Mouse (Mus musculus) forebrain, embryonic 16.5 days (tissue): ENCODE measurements around the gene Donson. TPM values are rescaled to one million over a fixed set of nuclear protein-coding genes. Genes with fewer than 3 reads are reported as not detected.
A peak's percentile ranks its signal among the peaks of the same experiment; 100 is the strongest.

ENCODE experiments used
- ATAC-seq: fragments of 200-750 bp; cut with Nextera tagmentation; 2 replicates; pipeline ENCODE4 v1.8.0; 2017; ENCODE audit warnings: mild to moderate bottlenecking, moderate library complexity
- H3K27ac ChIP-seq: fragments of 300-500 bp; sonication (generic); 2 replicates; pipeline ENCODE4 v1.5.1; 2014; ENCODE audit warnings: low read length, control low read depth
- H3K27me3 ChIP-seq: fragments of 300-500 bp; sonication (generic); replicated peaks from 2 replicates; pipeline ENCODE4 v1.6.1; 2014; ENCODE audit warnings: low read length; ENCODE audit not compliant: control insufficient read depth, insufficient read depth
- H3K36me3 ChIP-seq: fragments of 300-500 bp; sonication (generic); 2 replicates; pipeline ENCODE4 v1.6.1; 2014; ENCODE audit not compliant: control insufficient read depth, insufficient read depth
- H3K4me1 ChIP-seq: fragments of 300-500 bp; sonication (generic); replicated peaks from 2 replicates; pipeline ENCODE4 v1.6.1; 2014; ENCODE audit warnings: low read length; ENCODE audit not compliant: control insufficient read depth, insufficient read depth
- H3K4me2 ChIP-seq: fragments of 300-500 bp; sonication (generic); 2 replicates; pipeline ENCODE4 v1.6.1; 2014; ENCODE audit warnings: mild to moderate bottlenecking, low read length, control low read depth
- H3K4me3 ChIP-seq: fragments of 300-500 bp; sonication (generic); replicated peaks from 2 replicates; pipeline ENCODE4 v1.5.1; 2014; ENCODE audit warnings: mild to moderate bottlenecking, low read length, control low read depth
- H3K9ac ChIP-seq: fragments of 300-500 bp; sonication (generic); replicated peaks from 2 replicates; pipeline ENCODE4 v1.6.1; 2014; ENCODE audit warnings: low read depth, low read length, control low read depth
- H3K9me3 ChIP-seq: fragments of 300-500 bp; sonication (generic); 2 replicates; pipeline ENCODE4 v1.6.1; 2016; ENCODE audit warnings: low read length; ENCODE audit not compliant: control insufficient read depth
- WGBS: fragments of 180-500 bp; shearing (Covaris S2); extraction: QIAGEN DNeasy Blood & Tissue Kit; methylation state at CpG from one replicate; pipeline ENCODE4 v1.1.7; 2014; 5-methylcytosine and 5-hydroxymethylcytosine counted together
- polyA plus RNA-seq: library from polyadenylated mRNA; unstranded; fragments of >200 nt; fragmentation: Nextera tagmentation; extraction: Ambion mirVana; gene quantifications from 2 replicates; pipeline ENCODE4 v1.2.1, GENCODE M21; 2015

Donson gene
- polyA plus RNA-seq, 1 experiment from 2014 or later = 19.8 TPM

DNA sequence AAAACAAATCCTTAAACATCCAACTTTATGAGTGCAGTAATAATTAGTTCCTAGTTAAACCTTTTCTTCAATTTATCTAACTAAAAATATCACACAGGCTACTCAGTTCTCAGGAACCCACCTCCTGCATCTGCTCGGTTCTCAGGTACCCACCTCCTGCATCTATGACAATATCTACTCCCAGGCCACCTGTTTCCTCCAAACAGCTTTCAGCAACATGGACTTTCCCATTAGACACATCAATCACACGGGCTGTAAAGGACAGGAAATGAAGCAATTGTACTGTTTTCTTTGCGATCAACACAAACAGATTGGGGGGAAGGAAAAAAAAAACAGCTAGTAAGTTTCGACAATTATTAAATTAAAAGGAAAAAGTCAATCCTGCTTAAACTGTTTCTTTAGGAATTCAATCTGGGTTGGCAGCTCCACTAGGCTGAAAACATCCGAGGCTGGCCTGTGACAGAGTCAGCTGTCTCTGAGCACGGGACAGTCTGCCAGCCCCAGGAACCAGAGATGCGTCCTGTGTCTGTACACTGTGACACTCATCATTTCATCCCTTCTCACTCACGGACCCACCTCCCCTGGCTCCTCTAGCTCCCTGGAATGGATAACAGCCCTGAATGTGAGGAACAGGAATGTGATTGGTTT lies 6.7 kb upstream of the Donson start:
- ATAC-seq = no peak
- peaks cover 14% of the 10 kb centered on the region for H3K36me3 ChIP-seq

DNA sequence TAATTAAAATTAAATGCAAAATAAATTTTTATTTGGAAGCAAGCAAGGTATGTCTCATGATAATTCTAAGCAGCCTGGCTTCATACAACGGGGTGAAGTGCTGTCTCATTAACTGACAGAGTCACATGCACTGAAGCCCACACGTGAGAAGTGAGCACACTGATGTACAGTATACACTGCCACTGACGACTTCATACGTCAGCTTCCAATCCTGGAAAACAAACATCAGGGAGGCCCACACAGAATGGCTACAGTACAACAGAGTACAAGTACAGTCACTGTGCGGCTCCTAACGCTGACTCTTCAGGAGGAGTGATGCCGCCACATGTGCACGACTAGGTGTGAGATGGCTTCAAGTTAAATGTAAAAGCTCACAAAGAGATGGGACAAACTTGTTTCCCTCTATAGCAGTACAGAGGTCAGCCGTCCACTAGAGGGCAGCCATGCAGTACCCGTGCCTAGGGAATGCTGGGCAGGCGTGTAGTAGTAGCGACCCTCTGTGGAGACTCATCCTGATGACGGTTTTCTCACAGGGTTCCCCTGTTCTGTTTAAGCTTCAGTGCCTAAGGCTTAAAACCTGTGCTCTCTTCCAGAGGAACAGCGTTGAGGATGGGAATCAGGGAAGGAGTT lies 6.0 kb upstream of the Donson start:
- WGBS = 33% methylated on average over 14 of the region's 14 CpGs
- H3K9ac ChIP-seq = no peak overlapping the region
- H3K36me3 ChIP-seq = peaks cover 12% of the 10 kb centered on the region
- H3K27me3 ChIP-seq = no peaks in the 10 kb centered on the region
- H3K4me2 ChIP-seq = no peak overlapping the region
- ATAC-seq = peak; percentile 93
- H3K4me1 ChIP-seq = peaks cover 3% of the 10 kb centered on the region; the same call in 1 of the 2 replicates
- no peak overlapping the region for H3K4me3 ChIP-seq
- no peak overlapping the region for H3K27ac ChIP-seq
- no peaks in the 10 kb centered on the region for H3K9me3 ChIP-seq

More for the DNA sequence above, 6.7 kb upstream of the Donson start:
- no peaks in the 10 kb centered on the region for H3K9me3 ChIP-seq
- no peak overlapping the region for H3K4me3 ChIP-seq
- no peaks in the 10 kb centered on the region for H3K27me3 ChIP-seq
- WGBS = 79% methylated on average over 8 of the region's 8 CpGs
- no peaks in the 10 kb centered on the region for H3K4me1 ChIP-seq
- H3K27ac ChIP-seq = no peak overlapping the region
- no peak overlapping the region for H3K4me2 ChIP-seq
- no peak overlapping the region for H3K9ac ChIP-seq

DNA sequence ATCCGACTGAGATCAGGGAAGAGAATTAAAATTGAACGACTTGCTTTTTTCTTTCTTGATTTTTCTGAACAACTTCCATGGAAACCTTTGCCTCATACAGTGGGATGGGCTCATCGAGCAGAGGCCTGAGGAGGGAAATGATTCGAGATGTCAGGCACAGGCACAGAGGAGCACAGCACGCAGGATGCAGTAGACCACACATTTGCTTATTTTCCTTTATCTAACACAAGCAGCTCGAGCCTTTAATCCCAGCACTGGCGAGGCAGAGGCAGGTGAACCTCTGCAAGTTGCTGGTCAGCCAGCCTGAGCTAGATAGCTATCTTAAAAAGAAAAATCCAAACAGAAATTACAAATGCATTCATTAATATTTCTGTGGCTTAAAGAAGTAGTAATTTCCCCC lies 1.2 kb upstream of the Donson start:
- no peak for ATAC-seq
- no peak overlapping the region for H3K4me3 ChIP-seq
- H3K27me3 ChIP-seq = no peaks in the 10 kb centered on the region
- H3K9ac ChIP-seq = no peak overlapping the region
- H3K27ac ChIP-seq = no peak overlapping the region
- peaks cover 5% of the 10 kb centered on the region; the same call in 1 of the 2 replicates for H3K36me3 ChIP-seq
- no peak overlapping the region for H3K4me2 ChIP-seq
- WGBS = 42% methylated on average over 7 of the region's 7 CpGs
- peaks cover 17% of the 10 kb centered on the region for H3K4me1 ChIP-seq
- H3K9me3 ChIP-seq = no peaks in the 10 kb centered on the region

DNA sequence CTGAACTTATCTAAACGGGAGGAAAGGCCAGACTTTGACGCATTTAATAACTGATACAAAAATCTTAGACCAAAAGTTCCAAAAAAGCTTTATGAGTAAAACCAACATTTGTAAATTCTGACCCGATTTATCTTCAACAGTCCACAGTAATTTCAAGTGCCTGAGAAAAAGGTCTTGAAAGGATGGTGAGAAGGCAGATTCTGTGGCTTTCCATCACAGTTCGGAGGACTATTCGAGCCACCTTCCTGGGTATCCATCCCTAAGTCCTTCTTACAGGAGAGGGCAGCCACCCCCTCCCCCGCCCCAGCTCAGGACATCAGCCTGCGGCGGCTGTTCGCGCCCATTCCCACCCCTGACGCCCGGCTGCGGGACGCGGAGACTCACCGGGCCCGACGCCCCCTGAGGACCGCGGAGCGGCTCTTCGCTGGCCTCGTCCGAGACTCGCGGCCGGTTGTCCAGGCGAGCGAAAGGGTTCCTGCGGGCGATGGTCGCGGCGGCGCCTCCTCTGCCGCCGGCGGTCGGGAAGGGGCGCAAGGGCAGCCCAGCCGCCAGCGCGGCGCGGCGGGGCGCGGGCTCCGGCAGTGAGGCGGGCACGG lies 449 bp downstream of the Donson start:
- H3K4me1 ChIP-seq = peaks cover 17% of the 10 kb centered on the region
- no peaks in the 10 kb centered on the region for H3K27me3 ChIP-seq
- peak overlapping the region; percentile 81 for H3K27ac ChIP-seq
- H3K4me2 ChIP-seq = peak overlapping the region; percentile 77
- no peaks in the 10 kb centered on the region for H3K9me3 ChIP-seq
- H3K9ac ChIP-seq = peak overlapping the region; percentile 87
- WGBS = under 1% methylated on average over 51 of the region's 51 CpGs
- peaks cover 2% of the 10 kb centered on the region; the same call in 1 of the 2 replicates for H3K36me3 ChIP-seq
- peak; percentile 47 for ATAC-seq
- peak overlapping the region; percentile 89 for H3K4me3 ChIP-seq

DNA sequence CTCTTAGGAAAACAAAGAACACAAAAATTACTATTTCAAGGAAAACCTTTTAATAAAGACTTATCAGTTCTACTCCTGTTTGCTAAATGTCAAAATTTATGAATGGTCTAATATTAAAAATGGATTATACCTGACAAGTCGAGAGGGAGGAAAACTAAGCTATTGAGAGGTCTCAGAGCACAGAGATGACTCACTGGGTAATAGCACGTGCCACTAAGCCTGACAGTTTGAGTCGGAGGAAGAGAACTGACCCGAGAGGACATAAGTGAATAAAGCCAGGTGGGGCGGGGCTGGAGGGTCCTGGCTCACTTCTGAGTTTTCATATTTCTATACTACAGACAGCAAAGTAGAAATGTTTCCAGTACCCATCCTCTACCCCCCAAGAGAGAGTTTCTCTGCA lies 2.2 kb downstream of the Donson start:
- H3K9ac ChIP-seq = no peak overlapping the region
- ATAC-seq = no peak

DNA sequence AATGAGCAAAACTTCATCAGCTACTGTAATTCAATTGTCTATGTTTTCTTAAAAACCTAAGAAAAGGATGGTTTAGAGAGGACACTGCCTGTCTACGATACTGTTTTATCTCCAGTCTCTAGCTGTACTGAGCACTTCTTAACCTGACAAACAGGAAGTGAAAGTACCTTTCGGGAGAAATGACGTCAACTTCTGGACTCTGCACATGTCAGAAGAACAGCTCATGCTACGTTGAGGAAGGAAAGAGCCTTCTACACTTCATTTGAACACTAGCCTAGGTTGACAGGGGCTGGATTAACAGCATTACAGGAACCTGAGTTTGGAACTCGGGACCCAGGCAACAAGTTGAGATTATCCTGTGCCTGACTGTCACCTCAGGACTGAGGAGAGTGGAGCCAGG lies 3.0 kb downstream of the Donson start:
- no peaks in the 10 kb centered on the region for H3K9me3 ChIP-seq
- peaks cover 17% of the 10 kb centered on the region for H3K4me1 ChIP-seq
- no peak overlapping the region for H3K27ac ChIP-seq
- no peaks in the 10 kb centered on the region for H3K27me3 ChIP-seq
- H3K4me2 ChIP-seq = no peak overlapping the region
- WGBS = 91% methylated on average over 5 of the region's 5 CpGs
- H3K36me3 ChIP-seq = peaks cover 4% of the 10 kb centered on the region; the same call in 1 of the 2 replicates
- H3K4me3 ChIP-seq = no peak overlapping the region
- no peak overlapping the region for H3K9ac ChIP-seq
- no peak for ATAC-seq

More for the DNA sequence above, 2.2 kb downstream of the Donson start:
- peaks cover 2% of the 10 kb centered on the region; the same call in 1 of the 2 replicates for H3K36me3 ChIP-seq
- no peak overlapping the region for H3K4me3 ChIP-seq
- H3K27me3 ChIP-seq = no peaks in the 10 kb centered on the region
- WGBS = 88% methylated on average over 5 of the region's 5 CpGs
- H3K4me2 ChIP-seq = no peak overlapping the region
- no peak overlapping the region for H3K27ac ChIP-seq
- H3K9me3 ChIP-seq = no peaks in the 10 kb centered on the region
- H3K4me1 ChIP-seq = peaks cover 17% of the 10 kb centered on the region

DNA sequence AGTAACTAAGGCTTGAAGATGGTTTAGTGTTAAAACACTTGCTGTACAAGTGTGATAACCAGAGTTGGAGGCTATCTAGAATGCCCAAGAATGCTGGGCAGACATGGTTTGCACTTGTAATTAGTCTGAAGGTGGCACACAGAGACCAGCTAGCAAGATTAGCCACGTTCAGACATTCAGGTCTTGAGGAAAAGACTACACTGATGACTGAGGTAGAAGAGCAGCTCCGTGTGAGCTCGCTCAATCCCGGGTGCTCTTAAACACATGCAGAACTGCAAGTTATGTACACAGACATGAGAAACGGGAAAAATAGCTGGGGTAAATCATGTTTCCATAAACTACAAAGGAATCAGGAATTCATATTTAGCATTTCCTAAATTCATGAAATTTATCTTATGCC lies 7.9 kb downstream of the Donson start:
- H3K27ac ChIP-seq = no peak overlapping the region
- H3K27me3 ChIP-seq = no peaks in the 10 kb centered on the region
- 81% methylated on average over 5 of the region's 5 CpGs for WGBS
- ATAC-seq = no peak
- H3K9ac ChIP-seq = no peak overlapping the region
- H3K4me1 ChIP-seq = no peaks in the 10 kb centered on the region
- peaks cover 24% of the 10 kb centered on the region for H3K36me3 ChIP-seq
- no peaks in the 10 kb centered on the region for H3K9me3 ChIP-seq
- H3K4me2 ChIP-seq = no peak overlapping the region
- no peak overlapping the region for H3K4me3 ChIP-seq

DNA sequence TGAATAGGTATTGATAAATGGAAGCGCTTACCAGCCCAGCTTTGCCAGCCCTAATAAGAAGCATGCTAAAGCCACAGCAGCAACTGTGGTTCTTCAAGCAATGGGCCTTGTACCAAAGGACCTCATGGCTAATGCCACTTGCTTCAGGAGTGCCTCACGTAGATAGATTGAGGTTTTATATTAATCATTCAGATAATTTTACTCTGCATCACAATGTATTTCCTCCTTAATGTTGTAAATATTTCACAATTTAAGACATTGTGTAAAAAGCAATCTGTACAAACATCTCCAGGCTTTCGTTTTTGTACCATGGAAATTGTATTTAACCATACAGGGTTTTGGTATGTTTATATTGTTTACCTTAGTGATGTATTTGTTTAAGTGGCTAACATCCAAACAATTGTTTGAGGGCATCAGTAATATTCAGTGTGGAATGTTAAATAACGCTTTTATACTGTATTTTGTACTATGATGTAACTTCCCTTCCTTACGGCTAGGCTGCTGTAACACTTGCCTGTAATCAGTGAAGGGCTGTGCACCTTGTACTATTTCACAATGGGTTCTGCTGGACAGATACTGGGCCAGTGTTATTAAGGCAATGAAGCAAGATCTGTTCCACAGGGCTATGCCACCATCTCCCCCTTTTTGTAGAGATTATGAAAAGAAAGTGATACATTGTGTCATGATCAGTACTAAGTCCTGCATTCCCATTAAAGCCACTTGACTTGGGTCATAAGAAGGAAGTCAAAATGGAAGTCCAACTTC lies 10.2 kb downstream of the Donson start:
- H3K4me1 ChIP-seq = no peaks in the 10 kb centered on the region
- H3K4me3 ChIP-seq = no peak overlapping the region
- no peaks in the 10 kb centered on the region for H3K9me3 ChIP-seq
- peaks cover 29% of the 10 kb centered on the region for H3K36me3 ChIP-seq
- H3K9ac ChIP-seq = no peak overlapping the region
- H3K27ac ChIP-seq = no peak overlapping the region
- ATAC-seq = no peak
- WGBS = 88% methylated on average over 5 of the region's 5 CpGs
- no peak overlapping the region for H3K4me2 ChIP-seq
- no peaks in the 10 kb centered on the region for H3K27me3 ChIP-seq

DNA sequence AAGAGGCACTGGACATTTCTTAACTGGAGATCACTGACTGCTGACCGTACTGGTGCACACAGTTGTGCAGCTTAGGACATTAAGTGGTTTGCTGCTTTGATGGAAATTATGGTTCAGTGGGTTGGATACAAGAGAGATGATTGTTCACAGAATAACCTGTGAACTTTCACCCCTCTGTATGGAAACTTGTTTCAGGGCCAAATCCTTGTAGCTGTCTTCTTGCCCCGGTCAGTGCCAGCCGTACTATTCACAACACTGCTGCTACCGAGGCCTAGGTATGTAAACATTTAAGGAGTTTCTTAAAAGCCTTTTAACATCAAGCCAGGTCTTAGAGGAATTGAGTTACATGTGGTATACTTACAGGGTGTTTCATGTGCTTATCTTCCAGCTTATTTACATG lies 14.1 kb downstream of the Donson start:
- Histone ChIP-seq H3K4me3 (no peak overlapping the region), H3K4me1 (no peaks in the 10 kb centered on the region), H3K36me3 (peaks cover 46% of the 10 kb centered on the region), H3K4me2 (no peak overlapping the region), H3K27ac (no peak overlapping the region), H3K9me3 (no peaks in the 10 kb centered on the region), H3K27me3 (no peaks in the 10 kb centered on the region), H3K9ac (no peak overlapping the region)
- 82% methylated on average over 4 of the region's 4 CpGs for WGBS
- no peak for ATAC-seq
